Mouse (Mus musculus) cortical plate, adult 2 months (tissue): ENCODE results near the gene Olfr1274-ps.
"Not testable (repeated sequence)": the region's sequence is repeated elsewhere in the genome, so short reads cannot be mapped to it uniquely, and the experiment has no call there.

ENCODE experiments used
- CTCF ChIP-seq: fragments of 200-500 bp; IDR thresholded peaks from 2 replicates; pipeline ENCODE4 v1.5.1; 2011; ENCODE audit warnings: mild to moderate bottlenecking, control low read depth, low read length; ENCODE audit not compliant: insufficient read depth; ENCODE audit errors: extremely low read depth
- POLR2A ChIP-seq: fragments of 200-500 bp; IDR thresholded peaks from 2 replicates; pipeline ENCODE4 v1.6.1; 2011; ENCODE audit warnings: mild to moderate bottlenecking, low read length, control low read depth; ENCODE audit not compliant: insufficient read depth; ENCODE audit errors: extremely low read depth

DNA sequence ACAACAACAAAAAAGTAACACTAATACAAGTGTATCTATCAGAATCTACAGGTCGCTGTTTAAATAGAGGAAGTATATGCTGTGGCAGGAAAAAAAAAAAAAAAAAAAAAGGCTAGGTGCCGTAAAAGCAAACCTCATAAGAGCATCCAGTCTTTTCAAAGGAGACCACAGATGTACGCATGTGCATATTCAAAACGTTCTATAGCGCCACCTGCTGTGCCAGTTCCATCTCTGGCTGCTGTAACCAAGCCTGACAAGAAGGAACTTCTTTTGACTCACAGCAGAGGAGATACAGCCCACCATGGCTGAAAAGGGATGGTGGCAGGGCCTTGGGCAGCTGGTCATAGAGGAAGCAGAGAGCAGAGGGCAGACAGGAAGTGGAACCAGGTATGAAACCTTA lies 39.0 kb downstream of the Olfr1274-ps start:
- TF ChIP-seq CTCF, POLR2A: not testable (repeated sequence)
